Mouse (Mus musculus): ENCODE data around the gene Nbr1.
"Not testable (repeated sequence)": the region's sequence is repeated elsewhere in the genome, so short reads cannot be mapped to it uniquely, and the experiment has no call there.

Gene Nbr1

GRCm38 (mm10) chr11:101626995-101627856 is 75.3 kb downstream of the Nbr1 start, which contains the start of gene Rdm1:
Gene Rdm1 (plus strand): TSS chr11:101627195.
- DNase-seq: peak; percentile 98

GRCm38 (mm10) chr11:101627857-101628559 is 76.1 kb downstream of the Nbr1 start:
- DNase-seq: peak; percentile 98

DNA sequence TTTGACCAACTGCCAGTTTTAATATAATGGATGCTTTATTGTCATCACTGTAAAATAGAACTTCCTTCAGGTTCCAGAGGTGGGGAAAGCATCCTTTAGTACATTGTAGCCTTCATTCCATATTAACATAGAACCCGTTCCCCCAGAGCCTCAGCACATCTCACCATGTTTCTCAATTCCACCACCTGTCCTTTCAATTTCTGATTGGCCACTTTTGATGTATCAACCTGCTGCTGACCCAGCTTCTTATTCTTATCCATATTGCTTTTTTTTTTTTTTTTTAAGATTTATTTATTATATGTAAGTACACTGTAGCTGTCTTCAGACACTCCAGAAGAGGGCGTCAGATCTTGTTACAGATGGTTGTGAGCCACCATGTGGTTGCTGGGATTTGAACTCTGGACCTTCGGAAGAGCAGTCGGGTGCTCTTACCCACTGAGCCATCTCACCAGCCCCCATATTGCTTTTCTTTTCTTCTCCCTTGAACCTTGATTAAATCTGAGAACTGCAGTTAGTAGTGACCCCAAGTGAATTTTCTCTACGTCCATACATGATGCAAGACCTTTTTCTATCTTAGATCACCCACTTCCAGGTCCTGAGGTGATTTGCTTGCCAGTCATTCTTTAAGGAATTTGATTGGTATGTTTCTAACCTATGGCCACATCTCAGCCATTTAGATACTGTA is 76.9 kb downstream of the Nbr1 start:
- not testable (repeated sequence) for DNase-seq

All from heart, adult 11 months (tissue).